Mouse (Mus musculus) right cerebral cortex, adult 2 months (tissue): ENCODE results near the gene Cacna2d1.
A peak's percentile ranks its signal among the peaks of the same experiment; 100 is the strongest.

Experiments used
- DNase-seq, 2 experiments: peaks; one replicate each; pipeline ENCODE4 v3.0.0; 2021 to 2022; ENCODE audit warnings: low spot score in 2 of 2

The Cacna2d1 gene

DNA sequence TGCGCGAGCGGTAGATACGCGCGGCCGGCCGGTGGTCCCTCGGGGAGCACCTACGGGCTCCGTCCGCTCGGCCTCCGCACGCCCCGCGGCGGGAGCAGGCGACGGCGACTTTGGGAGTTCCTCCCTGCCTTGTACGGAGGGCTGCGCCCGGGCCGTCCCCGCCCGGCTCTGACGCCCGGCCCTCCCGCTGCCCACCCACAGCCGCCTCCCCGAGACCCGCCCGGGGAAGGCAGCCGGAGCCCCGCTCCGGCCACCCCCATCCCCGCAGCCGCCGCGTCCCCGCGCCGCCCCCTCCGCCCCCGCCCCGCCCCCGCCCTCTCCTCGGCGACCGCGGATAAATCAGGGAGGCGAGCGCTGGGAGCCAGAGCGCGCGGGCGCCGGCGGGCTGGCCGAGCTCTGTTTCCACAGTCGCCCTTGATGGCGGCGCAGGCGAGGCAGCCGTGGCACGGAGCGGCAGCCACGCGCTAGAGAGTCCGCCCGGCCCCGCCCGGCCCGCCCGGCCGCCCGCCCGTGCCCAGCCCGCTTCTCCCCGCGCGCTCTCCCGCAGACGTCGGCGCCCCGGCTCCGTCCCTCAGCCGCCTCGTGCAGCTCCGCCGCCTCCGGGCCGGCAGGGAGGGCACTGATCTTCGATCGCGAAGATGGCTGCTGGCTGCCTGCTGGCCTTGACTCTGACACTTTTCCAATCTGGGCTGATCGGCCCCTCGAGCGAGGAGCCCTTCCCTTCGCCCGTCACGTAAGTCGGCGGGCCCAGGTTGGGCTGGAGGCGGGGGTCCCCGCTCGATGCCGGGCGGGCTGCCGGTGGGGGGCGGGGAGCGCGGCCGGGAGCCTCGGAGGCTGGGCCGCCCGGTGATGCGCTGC, at the start of gene Cacna2d1:
Cacna2d1 (plus strand) TSS at position 316 of the 858 bp plus-strand sequence.
- DNase-seq, result peak; percentile 45 to 54

DNA sequence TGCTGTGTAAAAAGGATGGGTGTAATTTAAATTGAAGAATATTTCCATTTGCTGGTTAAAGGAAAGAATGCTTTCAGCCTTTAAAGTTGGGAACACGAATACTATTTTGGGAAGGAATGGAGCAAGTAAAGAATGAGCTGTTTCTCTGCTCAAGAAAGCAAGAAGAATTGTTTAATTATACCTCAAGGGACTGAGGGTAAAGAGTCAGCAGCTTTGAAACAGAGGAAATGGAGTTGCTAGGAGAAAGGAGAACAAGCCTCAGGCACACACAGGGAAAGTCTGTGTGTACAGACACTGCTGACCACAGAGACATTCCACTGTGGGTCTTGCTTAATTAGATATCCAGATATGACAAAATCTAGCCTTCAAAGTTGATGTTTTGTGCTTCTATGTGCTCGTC, 39.4 kb upstream of the Cacna2d1 start:
- no peak for DNase-seq

DNA sequence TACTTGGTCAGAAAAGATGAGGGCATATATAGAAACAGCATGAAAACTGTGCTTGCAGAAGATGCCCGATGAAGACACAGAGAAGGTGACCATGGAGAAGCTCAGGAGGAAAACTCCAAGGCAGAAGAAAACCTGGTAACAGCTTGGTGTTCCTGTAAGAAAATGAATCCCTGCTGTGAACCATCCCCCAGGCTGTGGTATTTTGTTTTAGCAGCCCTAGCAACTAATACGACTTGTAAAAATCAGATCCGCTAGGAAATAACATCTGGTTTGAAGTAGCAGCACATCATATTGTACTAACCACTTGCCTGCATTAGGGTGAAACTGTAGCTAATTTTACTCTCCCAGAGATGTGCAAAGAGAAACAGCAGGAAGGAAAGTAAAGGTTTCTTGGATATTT, 37.8 kb upstream of the Cacna2d1 start:
- DNase-seq, result no peak

DNA sequence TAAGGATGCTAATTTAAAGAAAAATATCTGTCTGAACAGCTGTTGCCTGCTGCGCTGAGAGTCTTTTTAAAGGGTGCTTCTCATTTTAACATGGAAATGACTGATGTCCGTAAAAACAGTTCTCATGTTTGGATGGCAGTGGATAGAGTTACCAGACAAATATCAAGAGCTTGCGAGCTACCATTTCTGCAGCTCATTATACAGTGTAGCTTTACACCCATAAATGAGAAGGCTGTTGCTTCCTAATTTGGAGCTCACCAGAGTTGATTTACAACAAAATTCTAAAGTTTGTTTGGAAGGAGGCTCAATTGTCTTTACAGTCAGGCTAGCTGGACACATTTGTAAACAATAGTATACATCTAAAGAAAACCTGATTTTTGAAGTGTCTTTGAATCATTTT, 28.0 kb upstream of the Cacna2d1 start:
- no peak for DNase-seq

DNA sequence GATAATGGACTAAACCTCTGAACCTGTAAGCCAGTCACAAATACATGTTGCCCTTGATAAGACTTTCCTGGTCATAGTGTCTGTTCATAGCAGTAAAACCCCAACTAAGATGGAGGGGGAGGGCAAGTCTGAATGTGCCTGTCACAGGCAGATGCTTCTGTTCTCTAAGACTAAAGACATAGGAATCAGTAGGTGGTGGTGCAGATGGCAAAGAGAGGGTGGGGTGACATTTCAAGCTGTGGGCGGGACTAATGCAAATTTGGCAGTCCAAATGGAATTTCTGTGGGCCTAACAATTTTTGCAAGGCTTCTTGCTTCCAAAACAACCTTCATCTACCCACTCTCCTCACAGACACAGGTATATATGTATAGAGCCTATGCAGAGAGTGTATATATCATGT, 19.6 kb upstream of the Cacna2d1 start:
- peak; percentile 72 to 78 for DNase-seq

- no peak for DNase-seq
Observed at GRCm38 (mm10) chr5:15928506-15928905, 6.0 kb upstream of the Cacna2d1 start.

GRCm38 (mm10) chr5:15933017-15933416, 1.5 kb upstream of the Cacna2d1 start:
- no peak for DNase-seq

- peak; percentile 53 to 73 for DNase-seq
Observed at GRCm38 (mm10) chr5:15933581-15934375, 713 bp upstream of the Cacna2d1 start.

DNA sequence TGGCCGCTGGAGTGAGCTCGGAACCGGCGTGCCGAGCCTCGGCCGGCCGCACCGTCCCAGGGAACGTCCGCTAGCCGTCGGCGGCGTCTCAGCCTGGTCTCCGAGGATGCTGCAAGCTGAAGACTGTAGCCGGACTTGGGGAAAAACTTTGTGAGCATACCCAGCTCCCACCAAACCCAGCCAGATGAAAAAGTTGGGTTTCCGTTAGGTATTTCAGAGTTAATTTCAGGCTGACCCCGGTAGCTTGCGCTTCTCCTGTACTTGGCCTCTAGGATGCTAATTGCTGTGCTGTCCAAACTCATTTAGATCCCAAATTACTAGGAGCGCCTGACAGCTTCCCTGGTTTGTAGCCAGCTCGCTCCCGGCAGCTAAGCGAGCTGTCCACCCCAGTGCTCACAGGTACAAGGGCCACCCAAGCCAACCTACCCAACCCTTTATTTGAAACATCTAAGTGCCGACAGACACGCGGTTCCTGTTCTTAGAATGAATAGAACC, 790 bp downstream of the Cacna2d1 start:
- peak; percentile 21 to 47 for DNase-seq

DNA sequence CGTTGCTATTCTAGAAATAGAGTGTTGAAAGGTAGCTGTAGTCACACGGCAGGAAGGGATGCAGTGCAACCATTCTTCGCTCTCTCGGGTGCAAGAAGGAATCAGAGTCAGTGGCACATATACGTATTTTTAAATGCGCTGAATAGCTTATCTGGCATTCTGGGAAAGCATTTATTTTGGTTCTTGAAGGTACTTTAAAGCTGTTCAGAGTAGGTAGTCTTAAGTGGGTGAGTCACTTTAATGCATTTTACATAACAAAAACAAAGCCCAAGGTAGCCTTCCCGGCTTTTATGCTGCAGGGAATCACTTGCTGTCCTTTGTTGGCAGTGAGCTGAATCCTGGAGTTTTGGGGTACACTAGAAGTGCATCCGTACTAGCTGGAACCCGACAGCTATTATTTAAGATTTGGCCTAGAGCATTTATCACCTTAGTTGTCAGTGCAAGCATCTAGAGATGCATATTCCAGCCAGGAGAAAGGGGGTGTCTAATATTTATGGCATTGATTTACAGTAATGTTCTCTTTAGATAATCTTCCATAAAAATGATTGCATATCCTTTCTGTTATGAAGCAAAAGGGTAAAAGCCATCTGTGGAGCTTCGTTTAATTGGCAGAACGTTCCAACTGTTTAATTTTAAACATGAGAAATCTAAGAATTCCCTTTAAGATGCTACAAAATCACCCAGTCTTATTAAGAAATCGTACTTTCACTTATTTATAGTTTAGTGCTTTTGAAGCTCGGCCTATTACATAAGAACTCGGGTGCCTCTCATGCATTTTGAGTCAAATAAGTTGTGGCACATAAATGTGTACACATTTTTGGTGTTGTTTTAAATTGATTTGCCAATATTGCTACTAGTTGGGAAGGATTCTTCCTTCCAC, 1.6 kb downstream of the Cacna2d1 start:
- peak; percentile 33 to 34 for DNase-seq

DNA sequence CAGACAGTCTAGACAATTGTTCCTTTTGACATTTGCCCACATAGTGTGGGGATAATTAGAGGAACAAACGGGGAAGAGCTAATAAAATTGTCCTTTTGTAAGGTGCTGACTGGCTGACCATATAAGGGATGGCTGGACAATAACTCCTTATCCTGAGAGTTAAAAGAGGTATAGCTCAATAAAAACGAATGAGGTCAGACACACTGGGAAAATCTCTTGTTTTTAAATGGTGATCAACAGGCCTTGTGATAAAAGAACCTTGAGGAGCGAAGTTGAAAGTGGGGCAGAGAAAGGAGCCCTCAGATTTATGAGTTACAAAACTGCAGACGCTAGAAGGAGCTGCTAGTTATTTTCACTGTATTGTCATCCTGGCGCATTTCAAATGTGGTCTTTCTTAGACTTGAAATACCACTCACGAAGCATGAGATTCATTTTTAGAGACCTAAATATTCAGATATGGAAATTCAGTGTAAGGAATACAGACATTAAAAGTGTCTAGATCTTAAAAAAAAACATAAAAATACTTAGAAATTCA, 6.8 kb downstream of the Cacna2d1 start:
- DNase-seq, result no peak

GRCm38 (mm10) chr5:15942051-15942450, 7.6 kb downstream of the Cacna2d1 start:
- no peak for DNase-seq

DNA sequence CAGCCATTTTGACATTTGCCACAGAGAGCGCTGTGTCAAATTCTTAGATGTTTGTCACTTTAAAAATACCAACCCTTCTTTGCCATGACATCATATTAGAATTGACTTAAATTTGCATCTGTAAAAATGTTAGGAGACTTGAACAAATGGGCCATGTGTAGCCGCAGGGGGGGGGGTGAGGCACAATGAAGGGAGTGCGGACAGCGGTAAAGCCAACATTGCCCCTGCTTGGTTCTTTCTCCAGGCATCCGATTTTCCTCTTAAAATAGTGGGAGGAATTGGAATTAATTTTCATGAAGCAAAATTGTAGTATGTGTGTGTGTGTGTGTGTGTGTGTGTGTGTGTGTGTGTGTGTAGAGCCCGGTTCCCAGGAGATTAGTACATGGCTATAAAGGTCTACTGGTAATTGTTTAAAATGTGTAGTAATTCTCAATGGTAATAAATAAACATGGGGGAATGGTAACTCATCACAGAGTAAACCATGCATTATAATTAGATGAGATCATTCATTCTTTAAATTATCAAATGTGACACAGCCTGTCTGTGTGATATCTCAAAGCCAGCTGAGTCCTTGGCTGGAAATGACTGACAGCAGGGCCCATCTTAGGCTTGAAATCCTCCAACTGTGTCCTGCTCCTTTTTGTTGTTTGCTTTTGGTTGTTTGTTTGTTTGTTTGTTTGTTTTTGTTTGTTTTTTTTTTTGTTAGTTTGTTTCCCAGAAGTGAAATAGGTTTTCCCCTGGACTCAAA, 14.0 kb downstream of the Cacna2d1 start:
- no peak for DNase-seq

GRCm38 (mm10) chr5:15959760-15960159, 25.3 kb downstream of the Cacna2d1 start:
- DNase-seq, result no peak

GRCm38 (mm10) chr5:15961866-15962265, 27.4 kb downstream of the Cacna2d1 start:
- DNase-seq, result no peak

DNA sequence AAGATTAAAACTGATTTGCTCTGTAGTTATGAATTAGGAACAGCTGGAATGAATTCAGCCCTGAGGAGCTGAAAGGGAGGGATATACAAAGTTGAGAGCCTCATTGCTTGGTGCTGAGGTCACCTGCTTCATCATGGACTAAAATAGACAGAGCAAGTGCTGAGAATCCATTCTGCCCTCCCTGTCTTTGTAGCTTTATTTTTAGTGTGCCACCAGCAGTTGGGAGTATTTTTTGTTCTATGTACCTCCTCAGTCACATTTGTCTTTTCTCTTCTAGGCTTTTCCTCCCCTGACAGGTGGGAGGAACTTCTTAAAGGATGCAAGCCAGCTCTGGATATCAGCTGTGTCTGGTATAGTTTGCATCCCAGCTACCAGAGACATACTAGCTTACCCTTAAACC, 32.4 kb downstream of the Cacna2d1 start:
- DNase-seq, result no peak

DNA sequence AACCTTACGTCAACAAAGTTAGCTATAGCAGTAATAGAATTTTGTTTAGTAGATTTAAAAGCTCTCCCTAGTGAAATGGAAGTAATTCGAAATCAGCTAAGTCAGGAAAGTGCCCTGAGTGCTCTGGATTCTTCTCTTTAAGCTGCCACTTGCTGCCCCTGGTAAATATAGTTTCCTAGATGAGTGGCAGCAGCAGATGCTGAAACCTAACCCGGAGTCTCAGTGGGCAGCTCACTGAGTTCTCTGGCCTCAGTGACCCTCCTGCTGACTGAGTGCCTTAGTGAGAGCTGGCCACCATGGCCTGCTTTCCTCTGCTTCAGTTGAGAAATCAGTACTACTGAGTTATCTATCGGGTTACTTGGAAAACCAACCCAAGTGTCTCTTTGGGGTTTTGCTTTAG, 37.3 kb downstream of the Cacna2d1 start:
- no peak for DNase-seq

- no peak for DNase-seq
Observed at GRCm38 (mm10) chr5:15972351-15972750, 37.9 kb downstream of the Cacna2d1 start.

GRCm38 (mm10) chr5:15974652-15975051, 40.2 kb downstream of the Cacna2d1 start:
- no peak for DNase-seq

DNA sequence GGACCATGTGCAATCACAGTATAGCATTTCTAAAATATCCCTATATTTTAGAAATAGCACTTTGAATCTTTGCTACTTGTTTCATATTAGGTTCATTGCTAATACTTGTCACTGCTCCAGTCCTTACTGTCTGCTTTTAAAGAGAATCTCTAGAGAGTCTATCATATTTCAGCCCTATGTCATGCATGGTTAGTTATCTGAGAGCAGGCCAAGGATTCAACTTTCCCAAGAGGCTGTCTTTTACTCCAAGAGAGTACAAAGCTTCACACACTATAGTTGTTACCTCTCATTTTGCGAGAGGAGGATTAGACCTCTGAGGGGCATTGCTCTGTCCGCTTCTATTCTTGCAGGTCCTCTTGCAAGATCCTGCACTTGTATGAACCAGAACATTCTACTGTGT, 44.7 kb downstream of the Cacna2d1 start:
- DNase-seq, result no peak

DNA sequence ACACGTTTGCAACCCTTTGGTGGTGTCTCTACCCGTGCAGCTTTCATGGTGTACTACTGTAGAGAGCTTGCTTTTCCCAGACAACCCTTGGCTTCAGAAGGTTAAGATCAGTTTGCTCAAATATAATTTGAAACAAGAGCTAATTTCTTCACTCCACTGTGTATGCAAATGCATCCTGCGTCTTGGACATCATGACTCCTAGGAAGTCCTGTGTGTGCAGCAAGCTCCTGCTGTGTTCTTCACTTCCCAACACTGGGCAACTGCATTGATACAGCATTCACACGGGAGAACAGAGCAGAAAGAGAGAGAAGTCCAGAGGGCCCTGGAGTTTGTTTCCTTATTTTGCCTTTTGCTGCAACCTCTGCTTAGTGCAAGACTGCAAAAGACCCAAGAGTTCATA, 48.1 kb downstream of the Cacna2d1 start:
- no peak for DNase-seq
